Mouse (Mus musculus): Measurements from ENCODE around the gene Dok3. TPM values are rescaled to one million over a fixed set of nuclear protein-coding genes. Genes with fewer than 3 reads are reported as not detected.

Dok3 gene
- polyA plus RNA-seq, 1 experiment from 2014 or later, result 5.1 TPM

- Histone ChIP-seq H3K36me3 (ENCODE audit: control insufficient read depth, insufficient read depth, low read length) (peaks cover 57% of the 10 kb centered on the region), H3K27ac (ENCODE audit: low read length) (no peak overlapping the region), H3K4me1 (ENCODE audit: control insufficient read depth, insufficient read depth, low read length) (peaks cover 29% of the 10 kb centered on the region), H3K9ac (ENCODE audit: low read depth, low read length) (no peak overlapping the region), H3K9me3 (replicated peaks; ENCODE audit: control insufficient read depth, low read length, poor library complexity, severe bottlenecking) (no peaks in the 10 kb centered on the region), H3K4me2 (ENCODE audit: low read length) (no peak overlapping the region), H3K4me3 (ENCODE audit: low read depth, low read length) (no peak overlapping the region), H3K27me3 (ENCODE audit: control insufficient read depth, insufficient read depth, low read depth, low read length) (no peaks in the 10 kb centered on the region)
- no peak for ATAC-seq
Measured at GRCm38 (mm10) chr13:55479929-55480328, 49.2 kb downstream of the Dok3 start.

- Histone ChIP-seq H3K9me3 (replicated peaks; ENCODE audit: control insufficient read depth, low read length, poor library complexity, severe bottlenecking) (no peaks in the 10 kb centered on the region), H3K27ac (ENCODE audit: low read length) (no peak overlapping the region), H3K4me3 (ENCODE audit: low read depth, low read length) (no peak overlapping the region), H3K9ac (ENCODE audit: low read depth, low read length) (no peak overlapping the region), H3K27me3 (ENCODE audit: control insufficient read depth, insufficient read depth, low read depth, low read length) (no peaks in the 10 kb centered on the region), H3K36me3 (ENCODE audit: control insufficient read depth, insufficient read depth, low read length) (peaks cover 59% of the 10 kb centered on the region), H3K4me1 (ENCODE audit: control insufficient read depth, insufficient read depth, low read length) (peaks cover 29% of the 10 kb centered on the region), H3K4me2 (ENCODE audit: low read length) (no peak overlapping the region)
- 88% methylated on average over 7 of the region's 7 CpGs for WGBS
- ATAC-seq, result no peak
Measured at GRCm38 (mm10) chr13:55479008-55479407, 50.1 kb downstream of the Dok3 start.

- Histone ChIP-seq H3K4me2 (ENCODE audit: low read length) (no peak overlapping the region), H3K36me3 (ENCODE audit: control insufficient read depth, insufficient read depth, low read length) (peaks cover 59% of the 10 kb centered on the region)
- 46% methylated on average over 5 of the region's 5 CpGs for WGBS
Measured at GRCm38 (mm10) chr13:55478036-55478435, 51.1 kb downstream of the Dok3 start.

GRCm38 (mm10) chr13:55477492-55477891 lies 51.6 kb downstream of the Dok3 start:
- peak overlapping the region; percentile 19; the same call in 1 of the 2 replicates for H3K27ac ChIP-seq (ENCODE audit: low read length)
- WGBS, result 72% methylated on average over 16 of the region's 16 CpGs

More at GRCm38 (mm10) chr13:55478036-55478435, 51.1 kb downstream of the Dok3 start:
- H3K9me3 ChIP-seq (replicated peaks; ENCODE audit: control insufficient read depth, low read length, poor library complexity, severe bottlenecking), result no peaks in the 10 kb centered on the region
- H3K4me3 ChIP-seq (ENCODE audit: low read depth, low read length), result no peak overlapping the region
- H3K4me1 ChIP-seq (ENCODE audit: control insufficient read depth, insufficient read depth, low read length), result peaks cover 32% of the 10 kb centered on the region
- no peak overlapping the region for H3K9ac ChIP-seq (ENCODE audit: low read depth, low read length)
- no peak overlapping the region for H3K27ac ChIP-seq (ENCODE audit: low read length)
- no peak for ATAC-seq
- H3K27me3 ChIP-seq (ENCODE audit: control insufficient read depth, insufficient read depth, low read depth, low read length), result no peaks in the 10 kb centered on the region

GRCm38 (mm10) chr13:55476256-55476655 lies 52.8 kb downstream of the Dok3 start:
- peaks cover 46% of the 10 kb centered on the region for H3K36me3 ChIP-seq (ENCODE audit: control insufficient read depth, insufficient read depth, low read length)
- 99% methylated on average over 7 of the region's 8 CpGs for WGBS
- peaks cover 38% of the 10 kb centered on the region for H3K4me1 ChIP-seq (ENCODE audit: control insufficient read depth, insufficient read depth, low read length)
- H3K27me3 ChIP-seq (ENCODE audit: control insufficient read depth, insufficient read depth, low read depth, low read length), result no peaks in the 10 kb centered on the region
- no peak overlapping the region for H3K9ac ChIP-seq (ENCODE audit: low read depth, low read length)
- H3K9me3 ChIP-seq (replicated peaks; ENCODE audit: control insufficient read depth, low read length, poor library complexity, severe bottlenecking), result no peaks in the 10 kb centered on the region
- ATAC-seq, result no peak
- no peak overlapping the region for H3K4me2 ChIP-seq (ENCODE audit: low read length)
- H3K27ac ChIP-seq (ENCODE audit: low read length), result no peak overlapping the region
- H3K4me3 ChIP-seq (ENCODE audit: low read depth, low read length), result no peak overlapping the region

More at GRCm38 (mm10) chr13:55477492-55477891, 51.6 kb downstream of the Dok3 start:
- Histone ChIP-seq H3K4me2 (ENCODE audit: low read length) (no peak overlapping the region), H3K36me3 (ENCODE audit: control insufficient read depth, insufficient read depth, low read length) (peaks cover 58% of the 10 kb centered on the region), H3K27me3 (ENCODE audit: control insufficient read depth, insufficient read depth, low read depth, low read length) (no peaks in the 10 kb centered on the region), H3K9me3 (replicated peaks; ENCODE audit: control insufficient read depth, low read length, poor library complexity, severe bottlenecking) (no peaks in the 10 kb centered on the region), H3K4me1 (ENCODE audit: control insufficient read depth, insufficient read depth, low read length) (peaks cover 32% of the 10 kb centered on the region), H3K4me3 (ENCODE audit: low read depth, low read length) (no peak overlapping the region), H3K9ac (ENCODE audit: low read depth, low read length) (no peak overlapping the region)
- no peak for ATAC-seq

GRCm38 (mm10) chr13:55475750-55476149 lies 53.3 kb downstream of the Dok3 start:
- H3K9ac ChIP-seq (ENCODE audit: low read depth, low read length), result no peak overlapping the region
- H3K36me3 ChIP-seq (ENCODE audit: control insufficient read depth, insufficient read depth, low read length), result peaks cover 41% of the 10 kb centered on the region
- H3K27ac ChIP-seq (ENCODE audit: low read length), result no peak overlapping the region; the same call in 1 of the 2 replicates
- H3K9me3 ChIP-seq (replicated peaks; ENCODE audit: control insufficient read depth, low read length, poor library complexity, severe bottlenecking), result no peaks in the 10 kb centered on the region
- H3K27me3 ChIP-seq (ENCODE audit: control insufficient read depth, insufficient read depth, low read depth, low read length), result no peaks in the 10 kb centered on the region
- no peak for ATAC-seq
- peaks cover 43% of the 10 kb centered on the region for H3K4me1 ChIP-seq (ENCODE audit: control insufficient read depth, insufficient read depth, low read length)
- H3K4me2 ChIP-seq (ENCODE audit: low read length), result no peak overlapping the region
- no peak overlapping the region for H3K4me3 ChIP-seq (ENCODE audit: low read depth, low read length)
- 85% methylated on average over 5 of the region's 5 CpGs for WGBS

DNA sequence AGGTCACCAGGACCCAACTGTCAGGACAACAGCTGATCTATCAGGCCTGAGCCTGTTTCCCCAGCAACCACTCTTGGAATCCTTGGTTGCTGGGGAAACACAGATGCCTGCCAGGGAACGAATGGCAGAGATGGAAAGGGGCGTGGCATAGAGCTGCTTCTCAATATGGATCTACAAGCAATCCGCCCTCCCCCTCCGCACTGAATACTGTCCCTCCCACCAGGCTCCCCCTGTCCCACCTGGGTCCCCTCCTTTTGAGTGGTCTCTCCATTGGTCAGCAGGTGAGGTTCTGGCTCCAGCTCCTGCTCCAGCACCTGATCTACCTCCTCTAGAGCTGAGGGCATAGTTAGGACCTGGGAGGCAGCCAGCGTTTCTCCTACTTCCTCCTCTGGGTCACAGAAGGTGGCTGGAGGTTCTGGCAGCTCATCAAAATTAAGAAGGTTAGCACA lies 54.5 kb downstream of the Dok3 start:
- Histone ChIP-seq H3K4me2 (ENCODE audit: low read length) (0 out of 2 replicates have a peak overlapping the region, but pooled peaks have one; percentile 1), H3K9ac (ENCODE audit: low read depth, low read length) (peak overlapping the region; percentile 15; the same call in 1 of the 2 replicates), H3K4me3 (ENCODE audit: low read depth, low read length) (no peak overlapping the region), H3K4me1 (ENCODE audit: control insufficient read depth, insufficient read depth, low read length) (peaks cover 53% of the 10 kb centered on the region), H3K27me3 (ENCODE audit: control insufficient read depth, insufficient read depth, low read depth, low read length) (no peaks in the 10 kb centered on the region), H3K36me3 (ENCODE audit: control insufficient read depth, insufficient read depth, low read length) (peaks cover 31% of the 10 kb centered on the region), H3K9me3 (replicated peaks; ENCODE audit: control insufficient read depth, low read length, poor library complexity, severe bottlenecking) (no peaks in the 10 kb centered on the region), H3K27ac (ENCODE audit: low read length) (peak overlapping the region; percentile 74)
- WGBS, result 4% methylated on average over 5 of the region's 5 CpGs
- ATAC-seq, result no peak

GRCm38 (mm10) chr13:55473961-55474360 lies 55.1 kb downstream of the Dok3 start:
- Histone ChIP-seq H3K4me3 (ENCODE audit: low read depth, low read length) (no peak overlapping the region), H3K9ac (ENCODE audit: low read depth, low read length) (no peak overlapping the region), H3K4me1 (ENCODE audit: control insufficient read depth, insufficient read depth, low read length) (peaks cover 59% of the 10 kb centered on the region), H3K27ac (ENCODE audit: low read length) (peak overlapping the region; percentile 74), H3K27me3 (ENCODE audit: control insufficient read depth, insufficient read depth, low read depth, low read length) (no peaks in the 10 kb centered on the region), H3K9me3 (replicated peaks; ENCODE audit: control insufficient read depth, low read length, poor library complexity, severe bottlenecking) (no peaks in the 10 kb centered on the region), H3K4me2 (ENCODE audit: low read length) (no peak overlapping the region), H3K36me3 (ENCODE audit: control insufficient read depth, insufficient read depth, low read length) (peaks cover 28% of the 10 kb centered on the region)
- no peak for ATAC-seq
- 47% methylated on average over 11 of the region's 11 CpGs for WGBS

Data from midbrain, embryonic 16.5 days (tissue).